Mouse (Mus musculus): ENCODE measurements around the gene Dnaja3. TPM values are rescaled to one million over a fixed set of nuclear protein-coding genes. Genes with fewer than 3 reads are reported as not detected.

Gene Dnaja3
- polyA plus RNA-seq (2015; fragmentation: Nextera tagmentation; extraction: Ambion mirVana): 89.6 and 95.3 TPM in 2 replicates

GRCm38 (mm10) chr16:4639831-4640237, at the start of gene Dnaja3, which contains the start of gene Vasn:
TSS of gene Dnaja3 (plus strand) at chr16:4639989.
TSS of gene Vasn (plus strand) at chr16:4639941.
- WGBS: under 1% methylated on average over 22 of the region's 22 CpGs

GRCm38 (mm10) chr16:4590236-4590635, 49.6 kb upstream of the Dnaja3 start:
- Histone ChIP-seq H3K27me3 (ENCODE audit: insufficient read depth, low read length) (no peaks in the 10 kb centered on the region), H3K4me2 (replicated peaks; ENCODE audit: low read depth, low read length) (no peak overlapping the region), H3K4me3 (ENCODE audit: low read length) (no peak overlapping the region), H3K9me3 (ENCODE audit: low read length) (no peaks in the 10 kb centered on the region), H3K27ac (ENCODE audit: low read length) (no peak overlapping the region), H3K36me3 (ENCODE audit: insufficient read depth, low read length) (peaks cover 10% of the 10 kb centered on the region), H3K9ac (replicated peaks; ENCODE audit: low read length) (no peak overlapping the region), H3K4me1 (ENCODE audit: insufficient read depth, low read length) (peaks cover 33% of the 10 kb centered on the region)
- no peak for ATAC-seq (ENCODE audit: low FRiP score, low TSS enrichment)
- 95% methylated on average over 9 of the region's 9 CpGs for WGBS

More at GRCm38 (mm10) chr16:4639831-4640237, at the start of gene Dnaja3, which contains the start of gene Vasn:
- peak within 1 kb of the TSS; percentile 75 for H3K4me3 ChIP-seq (ENCODE audit: low read length)
- H3K9ac ChIP-seq (replicated peaks; ENCODE audit: low read length): peak within 1 kb of the TSS; percentile 82
- peak; percentile 95 for ATAC-seq (ENCODE audit: low FRiP score, low TSS enrichment)
- peak within 1 kb of the TSS; percentile 72 for H3K4me2 ChIP-seq (replicated peaks; ENCODE audit: low read depth, low read length)
- peaks cover 50% of the 10 kb centered on the region for H3K4me1 ChIP-seq (ENCODE audit: insufficient read depth, low read length)
- H3K27me3 ChIP-seq (ENCODE audit: insufficient read depth, low read length): no peaks in the 10 kb centered on the region
- no peaks in the 10 kb centered on the region for H3K9me3 ChIP-seq (ENCODE audit: low read length)
- no peaks in the 10 kb centered on the region; the same call in 1 of the 2 replicates for H3K36me3 ChIP-seq (ENCODE audit: insufficient read depth, low read length)
- peak within 1 kb of the TSS; percentile 93 for H3K27ac ChIP-seq (ENCODE audit: low read length)

GRCm38 (mm10) chr16:4592909-4593875, 46.6 kb upstream of the Dnaja3 start:
- ATAC-seq (ENCODE audit: low FRiP score, low TSS enrichment): 0 out of 2 replicates have a peak, but pooled peaks have one; percentile 5
- peaks cover 48% of the 10 kb centered on the region for H3K4me1 ChIP-seq (ENCODE audit: insufficient read depth, low read length)
- WGBS: 14% methylated on average over 32 of the region's 32 CpGs
- H3K4me3 ChIP-seq (ENCODE audit: low read length): peak overlapping the region; percentile 88
- peak overlapping the region; percentile 96 for H3K9ac ChIP-seq (replicated peaks; ENCODE audit: low read length)
- H3K36me3 ChIP-seq (ENCODE audit: insufficient read depth, low read length): peaks cover 10% of the 10 kb centered on the region
- no peaks in the 10 kb centered on the region for H3K9me3 ChIP-seq (ENCODE audit: low read length)
- H3K4me2 ChIP-seq (replicated peaks; ENCODE audit: low read depth, low read length): peak overlapping the region; percentile 91
- no peaks in the 10 kb centered on the region for H3K27me3 ChIP-seq (ENCODE audit: insufficient read depth, low read length)
- peak overlapping the region; percentile 96 for H3K27ac ChIP-seq (ENCODE audit: low read length)

GRCm38 (mm10) chr16:4593971-4594813, 45.6 kb upstream of the Dnaja3 start, which contains the start of gene Glis2:
TSS of gene Glis2 (plus strand) at chr16:4594713.
- H3K4me2 ChIP-seq (replicated peaks; ENCODE audit: low read depth, low read length): peak within 1 kb of the TSS; percentile 91
- H3K4me3 ChIP-seq (ENCODE audit: low read length): peak within 1 kb of the TSS; percentile 88
- no peaks in the 10 kb centered on the region for H3K27me3 ChIP-seq (ENCODE audit: insufficient read depth, low read length)
- no peaks in the 10 kb centered on the region for H3K9me3 ChIP-seq (ENCODE audit: low read length)
- peaks cover 58% of the 10 kb centered on the region for H3K4me1 ChIP-seq (ENCODE audit: insufficient read depth, low read length)
- 0% methylated on average over 20 of the region's 74 CpGs for WGBS
- peak within 1 kb of the TSS; percentile 96 for H3K9ac ChIP-seq (replicated peaks; ENCODE audit: low read length)
- H3K27ac ChIP-seq (ENCODE audit: low read length): peak within 1 kb of the TSS; percentile 96
- peaks cover 10% of the 10 kb centered on the region for H3K36me3 ChIP-seq (ENCODE audit: insufficient read depth, low read length)
- ATAC-seq (ENCODE audit: low FRiP score, low TSS enrichment): peak; percentile 88

DNA sequence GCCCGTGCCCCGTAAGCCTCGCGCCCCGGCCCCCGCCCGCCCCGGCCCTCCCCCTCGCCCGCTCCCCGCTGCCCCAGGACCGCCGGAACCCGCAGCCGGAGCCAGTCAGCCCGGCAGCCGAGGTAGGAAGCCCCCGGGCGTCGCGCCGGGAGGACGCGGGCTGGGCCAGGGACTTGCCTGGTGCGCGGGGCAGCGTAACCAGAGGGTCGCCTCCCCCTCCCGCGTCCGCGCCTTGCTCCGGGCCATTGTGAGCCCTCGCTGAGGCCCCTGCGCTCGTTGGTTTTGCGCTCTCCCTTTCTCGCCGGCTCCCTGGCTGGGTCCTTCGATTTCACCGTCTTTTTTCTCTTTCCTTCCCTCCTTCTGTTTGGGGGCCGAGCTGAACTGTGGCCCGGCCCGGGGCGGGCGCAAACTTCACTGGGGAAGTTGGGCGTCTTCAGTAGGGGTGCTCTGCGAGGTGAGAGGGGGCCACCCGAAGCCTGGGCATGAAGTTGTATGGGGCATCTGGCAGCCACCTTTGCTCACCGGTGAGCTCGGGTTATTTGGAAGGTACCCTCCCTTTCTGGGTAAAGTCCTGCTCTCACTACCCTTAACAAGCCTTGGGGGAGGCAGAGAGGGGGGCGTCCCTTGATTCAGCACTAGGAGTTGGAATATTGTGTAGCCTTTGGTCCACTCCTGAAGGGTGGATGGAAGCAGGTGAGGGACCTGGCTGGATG, 44.8 kb upstream of the Dnaja3 start:
- peak overlapping the region; percentile 96 for H3K27ac ChIP-seq (ENCODE audit: low read length)
- peaks cover 64% of the 10 kb centered on the region for H3K4me1 ChIP-seq (ENCODE audit: insufficient read depth, low read length)
- H3K36me3 ChIP-seq (ENCODE audit: insufficient read depth, low read length): peaks cover 10% of the 10 kb centered on the region
- peak overlapping the region; percentile 88 for H3K4me3 ChIP-seq (ENCODE audit: low read length)
- H3K4me2 ChIP-seq (replicated peaks; ENCODE audit: low read depth, low read length): peak overlapping the region; percentile 91
- under 1% methylated on average over 31 of the region's 52 CpGs for WGBS
- no peaks in the 10 kb centered on the region for H3K27me3 ChIP-seq (ENCODE audit: insufficient read depth, low read length)
- peak; percentile 11; the same call in 1 of the 2 replicates for ATAC-seq (ENCODE audit: low FRiP score, low TSS enrichment)
- no peaks in the 10 kb centered on the region for H3K9me3 ChIP-seq (ENCODE audit: low read length)
- peak overlapping the region; percentile 96 for H3K9ac ChIP-seq (replicated peaks; ENCODE audit: low read length)

- H3K36me3 ChIP-seq (ENCODE audit: insufficient read depth, low read length): peaks cover 6% of the 10 kb centered on the region
- H3K9ac ChIP-seq (replicated peaks; ENCODE audit: low read length): peak overlapping the region; percentile 96
- 1% methylated on average over 5 of the region's 5 CpGs for WGBS
- H3K4me3 ChIP-seq (ENCODE audit: low read length): peak overlapping the region; percentile 88
- no peaks in the 10 kb centered on the region for H3K27me3 ChIP-seq (ENCODE audit: insufficient read depth, low read length)
- ATAC-seq (ENCODE audit: low FRiP score, low TSS enrichment): peak; percentile 33
- H3K4me2 ChIP-seq (replicated peaks; ENCODE audit: low read depth, low read length): peak overlapping the region; percentile 91
- peaks cover 70% of the 10 kb centered on the region for H3K4me1 ChIP-seq (ENCODE audit: insufficient read depth, low read length)
- peak overlapping the region; percentile 96 for H3K27ac ChIP-seq (ENCODE audit: low read length)
- no peaks in the 10 kb centered on the region for H3K9me3 ChIP-seq (ENCODE audit: low read length)
Measured at GRCm38 (mm10) chr16:4595527-4595963, 44.2 kb upstream of the Dnaja3 start.

GRCm38 (mm10) chr16:4596141-4596728, 43.6 kb upstream of the Dnaja3 start:
- WGBS: 14% methylated on average over 2 of the region's 3 CpGs

DNA sequence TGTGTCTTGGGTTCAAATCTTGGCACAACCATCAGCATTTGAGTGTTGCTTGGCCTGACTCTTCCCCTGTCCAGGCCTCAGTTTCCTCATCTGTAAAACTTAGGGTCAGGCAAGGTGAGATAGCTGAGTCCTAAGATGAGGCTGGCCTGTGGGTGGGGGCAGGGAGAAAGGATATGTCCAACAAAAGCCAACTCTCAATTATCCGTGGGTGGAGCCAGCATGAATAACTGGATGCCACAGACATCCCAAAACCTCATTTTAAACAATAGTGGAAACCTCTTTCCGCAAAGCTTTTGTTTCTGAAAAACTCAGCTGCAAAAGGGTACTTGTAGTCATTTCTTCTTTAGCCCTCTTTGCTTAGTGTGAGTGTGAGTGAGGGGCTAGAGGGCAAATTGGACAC, 43.0 kb upstream of the Dnaja3 start:
- Histone ChIP-seq H3K4me2 (replicated peaks; ENCODE audit: low read depth, low read length) (peak overlapping the region; percentile 91), H3K27ac (ENCODE audit: low read length) (peak overlapping the region; percentile 96), H3K4me3 (ENCODE audit: low read length) (peak overlapping the region; percentile 88), H3K4me1 (ENCODE audit: insufficient read depth, low read length) (peaks cover 82% of the 10 kb centered on the region), H3K27me3 (ENCODE audit: insufficient read depth, low read length) (no peaks in the 10 kb centered on the region), H3K9ac (replicated peaks; ENCODE audit: low read length) (peak overlapping the region; percentile 96), H3K9me3 (ENCODE audit: low read length) (no peaks in the 10 kb centered on the region), H3K36me3 (ENCODE audit: insufficient read depth, low read length) (peaks cover 2% of the 10 kb centered on the region; the same call in 1 of the 2 replicates)
- WGBS: 61% methylated on average over 2 of the region's 2 CpGs
- no peak for ATAC-seq (ENCODE audit: low FRiP score, low TSS enrichment)

More at GRCm38 (mm10) chr16:4596141-4596728, 43.6 kb upstream of the Dnaja3 start:
- H3K36me3 ChIP-seq (ENCODE audit: insufficient read depth, low read length): peaks cover 3% of the 10 kb centered on the region; the same call in 1 of the 2 replicates
- 0 out of 2 replicates have a peak, but pooled peaks have one; percentile 17 for ATAC-seq (ENCODE audit: low FRiP score, low TSS enrichment)
- H3K9me3 ChIP-seq (ENCODE audit: low read length): no peaks in the 10 kb centered on the region
- peak overlapping the region; percentile 91 for H3K4me2 ChIP-seq (replicated peaks; ENCODE audit: low read depth, low read length)
- H3K27me3 ChIP-seq (ENCODE audit: insufficient read depth, low read length): no peaks in the 10 kb centered on the region
- H3K9ac ChIP-seq (replicated peaks; ENCODE audit: low read length): peak overlapping the region; percentile 96
- peak overlapping the region; percentile 96 for H3K27ac ChIP-seq (ENCODE audit: low read length)
- H3K4me3 ChIP-seq (ENCODE audit: low read length): peak overlapping the region; percentile 88
- peaks cover 77% of the 10 kb centered on the region for H3K4me1 ChIP-seq (ENCODE audit: insufficient read depth, low read length)
